In genomic region chr11:77330529-77330928, GRCm38 (mm10) we compare ENCODE assay signal across 14 mouse cellular contexts.
DNase-seq lines count a peak whose midpoint lies in the region; TF ChIP-seq lines count a peak whose summit lies in the region.
"Had no signal": no experiment of that assay in that cellular context is flagged by ENCODE, and none has a peak within 500 bp of the region (broad histone marks: within the 10 kb centered on the region; RNA-seq: fewer than 3 reads in every experiment).

No protein-coding gene starts in this region.

- peak overlapping the region; percentile 74 for H3K27ac ChIP-seq in gastrocnemius, adult 2 months
- H3K27ac ChIP-seq: forebrain, embryonic 10.5 days; forebrain, embryonic 13.5 days; hindbrain, embryonic 12.5 days; hindbrain, embryonic 15.5 days had no signal

- peak; percentile 8 for DNase-seq in adrenal gland, adult 8-10 months
- no peak for DNase-seq in adrenal gland, postnatal 10 days
- peak; percentile 30 for DNase-seq in gastrocnemius, adult 2 months
- DNase-seq in gastrocnemius, postnatal 25 days = no peak
- DNase-seq in skeletal muscle tissue, adult 2 months (ENCODE audit: low read depth, low spot score) = peak; percentile 54
- peak; percentile 67 for DNase-seq in testis, postnatal 14 days (ENCODE audit: low spot score)
- DNase-seq: cerebellum, adult 18-20 months; cerebellum, adult 9-10 months; cerebellum, postnatal 14 days; heart, adult 11 months had no signal

- H3K4me3 ChIP-seq in gastrocnemius, adult 2 months = no peak overlapping the region
- H3K4me3 ChIP-seq: forebrain, embryonic 10.5 days; forebrain, embryonic 13.5 days; hindbrain, embryonic 12.5 days; hindbrain, embryonic 15.5 days had no signal

- TF ChIP-seq CTCF in gastrocnemius, adult 2 months (IDR thresholded peaks at IDR 0.05) = no peak

- intact Hi-C loops in gastrocnemius, adult 2 months (cut with DNase I) = no loop called here

Comparison
In these comparisons a context has a peak if more than half of its experiments do, and no peak if none do; other contexts are left out.
1. DNase-seq: peak in adrenal gland, adult 8-10 months (single experiment), gastrocnemius, adult 2 months (single experiment), skeletal muscle tissue, adult 2 months (single experiment) and testis, postnatal 14 days (single experiment); none in adrenal gland, postnatal 10 days (single experiment) and gastrocnemius, postnatal 25 days (single experiment).